Mouse (Mus musculus) embryonic fibroblast, embryonic 13.5 days (primary cell): ENCODE data around the gene Tspan4.

Experiments
- CTCF ChIP-seq: IDR thresholded peaks from 2 replicates; pipeline ENCODE4 v1.5.1; 2011; ENCODE audit warnings: mild to moderate bottlenecking, control low read depth, low read length, moderate library complexity, borderline replicate concordance; ENCODE audit not compliant: insufficient read depth
- POLR2A ChIP-seq: IDR thresholded peaks from 2 replicates; pipeline ENCODE4 v1.6.1; 2011; ENCODE audit warnings: low read depth, mild to moderate bottlenecking, control low read depth, low read length, moderate library complexity

DNA sequence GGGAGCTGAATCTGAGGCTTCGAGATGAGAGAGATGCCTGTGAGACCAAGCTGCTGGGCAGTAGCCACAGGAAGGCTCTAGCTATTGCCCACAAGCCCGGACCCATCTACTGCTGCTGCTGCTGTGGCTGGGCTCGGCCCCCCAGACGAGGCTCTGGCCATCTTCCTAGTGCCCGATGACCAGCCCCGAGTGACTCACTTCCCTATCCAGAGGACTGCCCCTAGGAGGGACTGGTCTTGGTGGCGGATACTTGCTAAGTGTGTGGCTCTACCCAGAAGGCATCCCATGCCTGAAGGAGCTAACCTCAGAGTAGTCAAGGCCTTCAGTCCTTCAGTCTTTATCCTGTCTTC, 9.0 kb upstream of the Tspan4 start:
- TF ChIP-seq POLR2A: peak; percentile 59
- no peak for TF ChIP-seq CTCF
